Mouse (Mus musculus): ENCODE measurements at regions not wholly inside any gene's neighbourhood (a gene's known extent, or its start where the extent isn't known, plus 50 kb on each side); places are given as distances from the start of the nearest gene placed in this dataset.

DNA sequence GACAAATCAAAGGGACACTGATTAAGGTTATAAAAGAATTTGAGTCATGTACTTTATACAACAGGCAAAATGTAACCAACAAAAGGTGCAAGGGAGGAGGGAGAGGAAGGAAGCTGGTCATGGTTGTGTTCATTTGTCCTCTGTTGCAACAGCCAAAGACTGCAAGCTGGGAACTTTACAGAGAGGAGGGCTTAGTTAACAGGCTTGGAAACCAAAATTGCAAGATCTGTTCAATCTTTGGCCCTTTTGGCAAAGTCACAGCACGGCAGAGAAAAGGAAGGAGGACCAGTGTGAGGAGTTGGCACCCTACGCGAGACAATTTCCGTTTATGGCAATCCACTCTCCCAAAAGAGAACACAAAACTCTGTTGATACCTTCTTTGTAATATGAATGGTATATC is 67.6 kb downstream of the Tmem30b start:
- TF ChIP-seq CTCF (IDR thresholded peaks at IDR 0.05; ENCODE audit: borderline replicate concordance, insufficient read depth, low read length) (no peak), POLR2A (IDR thresholded peaks at IDR 0.05; ENCODE audit: low read depth, low read length) (no peak)

Measured in embryonic fibroblast, embryonic 13.5 days (primary cell).